Mouse (Mus musculus) forebrain, embryonic 14.5 days (tissue): Measurements from ENCODE around the gene Dgkh. TPM values are rescaled to one million over a fixed set of nuclear protein-coding genes. Genes with fewer than 3 reads are reported as not detected.

Experiments used
- polyA plus RNA-seq: library from polyadenylated mRNA; unstranded; fragments of >200 nt; fragmentation: Nextera tagmentation; extraction: Ambion mirVana; gene quantifications from 2 replicates; pipeline ENCODE4 v1.2.1, GENCODE M21; 2014

The Dgkh gene
- polyA plus RNA-seq, 1 experiment from 2014 or later = 1.5 TPM

Other genes starting within 250 kb of the Dgkh start
- gene Akap11, start 196.0 kb downstream of the Dgkh start, polyA plus RNA-seq = 27.5 and 34.6 TPM in 2 replicates
- 5.5 and 6.4 TPM in 2 replicates for gene Vwa8, start 116.3 kb upstream of the Dgkh start, polyA plus RNA-seq